Mouse (Mus musculus): ENCODE data around the gene Gm5426. TPM values are rescaled to one million over a fixed set of nuclear protein-coding genes. Genes with fewer than 3 reads are reported as not detected.

Gm5426 gene
- polyA plus RNA-seq (2015; fragmentation: Illumina TruSeq; extraction: RNeasy Lipid Tissue Mini Kit (QIAGEN cat#74804); ENCODE audit: insufficient read depth, low replicate concordance) = not detected

GRCm38 (mm10) chr10:96136451-96136850, at the start of gene Gm5426:
Gm5426 (plus strand) TSS chr10:96136603.

Other genes with a start within 250 kb of the Gm5426 start
- gene Eea1, start 196.0 kb upstream of the Gm5426 start, polyA plus RNA-seq (2015; fragmentation: Illumina TruSeq; extraction: RNeasy Lipid Tissue Mini Kit (QIAGEN cat#74804); ENCODE audit: insufficient read depth, low replicate concordance) = 24.5 TPM

Data from spleen, adult 10 weeks (tissue).